Mouse (Mus musculus) liver, embryonic 13.5 days (tissue): ENCODE results near the gene Pkp4. TPM values are rescaled to one million over a fixed set of nuclear protein-coding genes. Genes with fewer than 3 reads are reported as not detected.

ENCODE experiments used
- ATAC-seq: fragments of 200-750 bp; cut with Nextera tagmentation; 2 replicates; pipeline ENCODE4 v1.8.0; 2017; ENCODE audit warnings: low read depth, mild to moderate bottlenecking, moderate number of reproducible peaks, moderate library complexity
- DNase-seq: peaks from one replicate; pipeline ENCODE4 v3.0.0; 2022
- H3K27ac ChIP-seq: fragments of 300-500 bp; sonication (generic); 2 replicates; pipeline ENCODE4 v1.5.1; 2015; ENCODE audit warnings: moderate library complexity, mild to moderate bottlenecking, inconsistent platforms
- H3K27me3 ChIP-seq: fragments of 300-500 bp; sonication (generic); 2 replicates; pipeline ENCODE4 v1.6.1; 2015; ENCODE audit warnings: mild to moderate bottlenecking, inconsistent platforms
- H3K36me3 ChIP-seq: fragments of 300-500 bp; sonication (generic); 2 replicates; pipeline ENCODE4 v1.6.1; 2015; ENCODE audit warnings: mild to moderate bottlenecking, inconsistent platforms
- H3K4me1 ChIP-seq: fragments of 300-500 bp; sonication (generic); replicated peaks from 2 replicates; pipeline ENCODE4 v1.6.1; 2015; ENCODE audit warnings: inconsistent platforms
- H3K4me2 ChIP-seq: fragments of 300-500 bp; sonication (generic); 2 replicates; pipeline ENCODE4 v1.6.1; 2015; ENCODE audit warnings: inconsistent platforms, mild to moderate bottlenecking, moderate library complexity
- H3K4me3 ChIP-seq: fragments of 300-500 bp; sonication (generic); replicated peaks from 2 replicates; pipeline ENCODE4 v1.5.1; 2015; ENCODE audit warnings: mild to moderate bottlenecking, inconsistent platforms
- H3K9ac ChIP-seq: fragments of 300-500 bp; sonication (generic); 2 replicates; pipeline ENCODE4 v1.6.1; 2015; ENCODE audit warnings: mild to moderate bottlenecking, inconsistent platforms
- H3K9me3 ChIP-seq: fragments of 300-500 bp; sonication (generic); replicated peaks from 2 replicates; pipeline ENCODE4 v1.6.1; 2016; ENCODE audit warnings: inconsistent platforms
- WGBS: fragments of 180-500 bp; shearing (Covaris S2); methylation state at CpG from one replicate; pipeline ENCODE4 v1.1.7; 2015; ENCODE audit not compliant: insufficient replicate concordance; 5-methylcytosine and 5-hydroxymethylcytosine counted together
- polyA plus RNA-seq: library from polyadenylated mRNA; unstranded; fragments of >200 nt; fragmentation: Nextera tagmentation; extraction: Ambion mirVana; gene quantifications from 2 replicates; pipeline ENCODE4 v1.2.1, GENCODE M21; 2015

Gene Pkp4
- polyA plus RNA-seq, 1 experiment from 2014 or later: 5.8 TPM

DNA sequence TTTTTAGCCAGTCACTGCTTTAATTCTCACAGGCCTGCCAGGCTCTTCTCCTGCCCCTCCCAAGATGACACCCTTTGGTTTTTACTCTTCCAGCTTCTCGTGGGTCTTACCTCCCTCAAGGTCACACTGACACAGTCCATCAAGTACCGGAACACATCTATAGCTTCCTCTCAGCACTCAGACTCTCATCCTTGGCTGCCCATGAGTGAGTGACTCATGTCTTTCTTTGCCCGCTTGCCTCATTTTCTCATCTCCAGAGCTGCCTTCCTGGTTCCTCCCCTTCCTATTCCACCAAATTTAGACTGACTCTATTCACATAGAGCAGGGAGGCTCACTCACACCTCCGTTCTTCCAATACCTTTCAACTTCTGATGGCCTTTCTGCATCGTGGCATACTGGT, 42.3 kb downstream of the Pkp4 start:
- DNase-seq (no peak), ATAC-seq (no peak)
- Histone ChIP-seq H3K9ac (no peak overlapping the region), H3K4me3 (no peak overlapping the region), H3K36me3 (no peaks in the 10 kb centered on the region), H3K4me2 (no peak overlapping the region), H3K9me3 (no peaks in the 10 kb centered on the region), H3K27ac (no peak overlapping the region), H3K27me3 (no peaks in the 10 kb centered on the region), H3K4me1 (peaks cover 14% of the 10 kb centered on the region; the same call in 1 of the 2 replicates)
- WGBS: 51% methylated on average over 5 of the region's 5 CpGs

DNA sequence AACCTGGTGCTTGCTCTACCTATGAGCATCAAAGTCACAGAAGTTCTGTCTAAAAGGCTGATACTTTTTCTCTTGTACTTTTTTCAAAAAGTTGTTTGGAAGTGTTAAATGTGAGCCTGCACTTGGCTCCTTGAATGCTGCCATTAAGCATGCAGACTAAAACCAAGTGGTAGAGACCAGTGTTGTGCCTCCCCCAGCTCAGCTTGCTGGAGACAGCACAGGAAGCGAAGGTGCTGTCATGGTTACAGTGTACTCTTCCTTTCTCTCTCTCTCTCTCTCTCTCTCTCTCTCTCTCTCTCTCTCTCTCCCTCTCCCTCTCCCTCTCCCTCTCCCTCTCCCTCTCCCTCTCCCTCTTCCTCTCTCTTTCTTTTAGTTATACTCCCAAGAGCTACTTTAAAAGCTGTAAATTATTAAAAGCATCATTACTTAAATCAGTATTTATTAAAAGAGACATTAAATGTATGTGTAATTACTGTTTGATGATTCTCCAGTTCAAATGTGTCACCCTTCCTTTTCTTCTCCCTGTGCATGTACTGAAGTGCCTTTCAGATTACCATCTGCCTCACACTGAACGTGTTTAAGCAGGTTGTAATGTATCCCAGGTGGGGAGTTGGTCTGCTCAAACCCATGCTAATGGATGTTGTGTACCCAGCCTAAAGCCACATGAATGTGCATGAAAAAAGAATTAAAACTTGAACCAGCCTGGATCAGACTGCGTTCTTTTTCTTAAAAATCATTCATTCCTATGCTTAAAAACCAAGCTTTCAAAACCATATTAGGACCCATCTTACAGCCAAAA, 43.2 kb downstream of the Pkp4 start:
- no peak for ATAC-seq
- H3K4me3 ChIP-seq: no peak overlapping the region
- no peaks in the 10 kb centered on the region for H3K36me3 ChIP-seq
- no peaks in the 10 kb centered on the region for H3K9me3 ChIP-seq
- 60% methylated on average over 3 of the region's 3 CpGs for WGBS
- no peak overlapping the region for H3K9ac ChIP-seq
- H3K27me3 ChIP-seq: no peaks in the 10 kb centered on the region
- DNase-seq: no peak
- peaks cover 18% of the 10 kb centered on the region for H3K4me1 ChIP-seq
- H3K27ac ChIP-seq: no peak overlapping the region
- H3K4me2 ChIP-seq: no peak overlapping the region

DNA sequence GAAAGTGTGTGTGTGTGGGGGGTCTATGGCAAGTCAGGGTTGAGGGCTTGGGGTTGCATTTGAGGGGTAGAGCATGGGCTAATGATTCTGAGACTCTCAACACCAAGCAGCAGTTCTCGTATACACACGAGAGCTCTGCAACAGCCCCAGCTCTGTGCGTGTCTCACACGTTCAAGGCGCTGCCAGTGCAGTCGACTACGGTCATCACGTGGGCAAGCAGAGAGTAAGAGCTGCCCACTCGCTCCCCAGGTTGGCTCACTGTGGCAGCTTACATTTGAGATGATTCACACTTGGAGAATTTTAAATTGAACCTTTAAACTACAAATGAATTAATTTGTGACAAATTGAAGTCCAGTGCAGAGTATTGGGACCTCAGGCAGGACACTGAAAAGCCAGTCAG, 44.4 kb downstream of the Pkp4 start:
- H3K4me3 ChIP-seq: no peak overlapping the region
- ATAC-seq: no peak
- WGBS: 83% methylated on average over 9 of the region's 9 CpGs

DNA sequence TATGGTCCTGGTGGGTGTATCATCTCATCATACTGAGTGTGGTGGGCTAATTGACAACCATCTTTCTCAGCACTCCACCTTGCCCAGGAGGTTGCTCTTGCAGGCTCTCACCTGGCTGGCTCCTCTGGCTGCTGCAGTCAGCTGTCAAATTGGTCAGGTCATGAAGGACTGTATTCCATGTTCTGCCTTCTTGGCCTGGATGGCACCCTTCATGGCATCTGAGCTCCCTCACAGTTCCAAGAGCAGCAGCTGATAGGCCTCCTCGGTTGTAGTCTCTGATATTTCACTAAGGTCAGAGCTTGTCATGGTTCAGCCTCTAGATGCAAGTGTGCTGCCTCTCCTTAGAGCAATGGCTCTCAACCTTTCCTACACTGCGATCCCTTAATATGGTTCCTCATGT, 45.5 kb downstream of the Pkp4 start:
- H3K27ac ChIP-seq: no peak overlapping the region
- H3K36me3 ChIP-seq: no peaks in the 10 kb centered on the region
- no peak overlapping the region for H3K9ac ChIP-seq
- no peaks in the 10 kb centered on the region for H3K9me3 ChIP-seq
- no peak overlapping the region for H3K4me2 ChIP-seq
- peaks cover 21% of the 10 kb centered on the region for H3K4me1 ChIP-seq
- no peak overlapping the region for H3K4me3 ChIP-seq
- no peak for ATAC-seq
- 72% methylated on average over 2 of the region's 2 CpGs for WGBS
- no peak for DNase-seq
- H3K27me3 ChIP-seq: no peaks in the 10 kb centered on the region

More for the DNA sequence above, 44.4 kb downstream of the Pkp4 start:
- Histone ChIP-seq H3K9me3 (no peaks in the 10 kb centered on the region), H3K27me3 (no peaks in the 10 kb centered on the region), H3K4me1 (peaks cover 18% of the 10 kb centered on the region), H3K9ac (no peak overlapping the region), H3K27ac (no peak overlapping the region), H3K4me2 (no peak overlapping the region), H3K36me3 (no peaks in the 10 kb centered on the region)
- DNase-seq: no peak

DNA sequence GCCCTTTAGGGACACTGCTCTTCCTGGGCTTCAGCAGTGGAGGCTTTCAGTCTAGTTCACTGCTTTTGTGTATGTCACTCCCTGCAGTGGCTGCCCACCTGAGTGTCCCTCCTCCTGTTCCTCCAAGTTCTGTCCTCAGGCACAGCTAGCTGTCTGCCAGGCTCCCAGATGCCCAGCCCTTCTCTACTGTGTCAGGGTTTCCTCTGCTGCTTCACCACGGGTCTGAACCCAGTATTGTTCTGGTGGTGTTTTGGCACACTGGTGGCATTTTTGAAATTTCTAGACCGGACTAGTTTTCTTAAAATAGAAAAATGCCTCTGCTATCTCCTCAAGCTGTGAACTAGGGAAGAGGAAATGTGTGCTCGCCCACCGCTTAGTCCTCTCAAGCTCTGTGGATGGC, 46.6 kb downstream of the Pkp4 start:
- no peak overlapping the region for H3K9ac ChIP-seq
- WGBS: 35% methylated on average over 4 of the region's 4 CpGs

DNA sequence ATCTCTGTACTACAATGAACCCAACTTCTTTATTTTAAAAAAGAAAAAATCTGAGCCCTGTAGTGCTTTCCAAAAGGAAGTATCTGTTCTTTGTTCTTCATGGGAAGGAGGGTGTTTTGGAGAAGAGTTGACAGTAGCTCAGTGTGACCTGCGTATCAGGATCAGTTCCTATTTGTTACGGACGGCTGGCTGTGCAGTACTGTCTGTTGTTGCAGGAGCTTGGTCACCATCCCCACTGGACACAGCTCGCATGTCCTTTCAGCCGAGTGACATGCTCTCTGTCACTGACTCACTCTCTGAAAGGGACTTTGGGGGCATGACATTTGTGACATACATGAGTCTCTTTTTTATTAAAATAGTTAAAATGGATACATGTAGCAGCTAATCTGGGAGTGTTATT, 47.1 kb downstream of the Pkp4 start:
- 70% methylated on average over 5 of the region's 5 CpGs for WGBS
- Histone ChIP-seq H3K4me1 (peaks cover 23% of the 10 kb centered on the region), H3K27me3 (no peaks in the 10 kb centered on the region), H3K27ac (no peak overlapping the region), H3K9ac (no peak overlapping the region), H3K9me3 (no peaks in the 10 kb centered on the region), H3K4me3 (no peak overlapping the region), H3K36me3 (no peaks in the 10 kb centered on the region), H3K4me2 (no peak overlapping the region)
- DNase-seq: no peak
- no peak for ATAC-seq

More for the DNA sequence above, 46.6 kb downstream of the Pkp4 start:
- no peaks in the 10 kb centered on the region for H3K36me3 ChIP-seq
- no peak for DNase-seq
- H3K27ac ChIP-seq: no peak overlapping the region
- H3K4me1 ChIP-seq: peaks cover 23% of the 10 kb centered on the region
- H3K9me3 ChIP-seq: no peaks in the 10 kb centered on the region
- H3K4me3 ChIP-seq: no peak overlapping the region
- ATAC-seq: no peak
- no peak overlapping the region for H3K4me2 ChIP-seq
- H3K27me3 ChIP-seq: no peaks in the 10 kb centered on the region

DNA sequence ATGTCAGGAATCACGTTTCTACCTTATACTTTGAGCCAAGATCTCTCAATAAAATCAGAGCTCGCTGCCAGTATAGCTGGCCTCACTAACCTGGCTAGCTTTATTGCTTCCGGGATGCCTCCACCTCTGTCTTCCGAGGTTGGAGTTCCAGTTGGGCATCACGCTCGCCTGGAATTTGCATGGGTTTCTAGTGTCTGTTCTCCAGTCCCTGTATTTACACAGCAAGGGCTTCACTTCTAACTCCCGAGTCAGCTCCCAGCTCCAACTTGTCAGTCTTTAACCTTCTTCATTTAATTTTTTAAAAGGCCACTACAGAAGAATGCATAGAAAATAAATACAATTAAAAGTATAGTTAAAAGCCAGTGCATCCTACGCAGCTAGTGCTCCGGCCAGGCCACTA, 47.6 kb downstream of the Pkp4 start:
- Histone ChIP-seq H3K4me3 (no peak overlapping the region), H3K4me2 (no peak overlapping the region), H3K9me3 (no peaks in the 10 kb centered on the region), H3K27me3 (no peaks in the 10 kb centered on the region), H3K9ac (no peak overlapping the region), H3K4me1 (peaks cover 19% of the 10 kb centered on the region), H3K36me3 (no peaks in the 10 kb centered on the region), H3K27ac (no peak overlapping the region)
- WGBS: 71% methylated on average over 9 of the region's 9 CpGs
- ATAC-seq: no peak
- DNase-seq: no peak

DNA sequence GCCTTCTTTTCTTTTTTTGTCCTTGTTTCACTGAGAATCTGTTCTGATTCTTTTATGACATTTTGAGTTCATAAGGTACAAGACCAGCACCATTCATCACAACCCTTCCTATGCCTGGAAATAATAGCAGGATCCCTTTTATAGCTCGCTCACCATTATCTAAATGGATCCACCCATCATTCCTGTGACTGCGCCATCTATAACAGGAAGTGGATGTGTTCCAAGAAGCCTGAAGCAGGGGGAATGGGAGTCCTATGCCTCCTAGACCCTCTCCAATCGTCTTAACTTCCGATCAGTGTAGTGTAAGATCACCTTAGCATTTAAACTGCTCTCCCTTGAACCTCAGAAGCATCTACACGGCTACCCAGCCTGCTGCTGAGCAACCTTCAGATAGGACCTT, 50.4 kb downstream of the Pkp4 start:
- H3K9ac ChIP-seq: no peak overlapping the region
- no peak overlapping the region for H3K27ac ChIP-seq
- no peaks in the 10 kb centered on the region for H3K9me3 ChIP-seq
- no peaks in the 10 kb centered on the region for H3K27me3 ChIP-seq
- peaks cover 16% of the 10 kb centered on the region for H3K4me1 ChIP-seq
- H3K4me2 ChIP-seq: no peak overlapping the region
- DNase-seq (no peak), ATAC-seq (no peak)
- H3K36me3 ChIP-seq: no peaks in the 10 kb centered on the region
- 70% methylated on average over 5 of the region's 5 CpGs for WGBS
- no peak overlapping the region for H3K4me3 ChIP-seq

DNA sequence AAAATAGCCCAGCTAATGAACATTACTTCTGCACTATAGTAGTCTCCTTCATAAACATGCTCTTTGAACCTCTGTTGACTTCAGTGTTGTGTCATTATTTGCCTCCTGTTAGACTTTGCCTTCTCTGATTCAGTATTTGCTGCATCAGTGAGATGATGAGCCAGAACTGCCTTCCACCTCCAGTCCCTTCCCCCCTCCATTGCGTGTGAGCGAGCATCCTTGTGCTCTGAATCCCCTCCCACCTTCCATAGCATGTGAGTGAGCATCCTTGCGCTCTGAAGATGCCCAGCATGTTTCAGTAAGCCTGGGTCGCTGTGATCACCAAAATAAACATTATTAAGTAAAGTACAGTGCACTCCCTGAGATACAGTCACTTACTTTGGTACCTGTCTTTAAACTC, 51.8 kb downstream of the Pkp4 start:
- Histone ChIP-seq H3K27me3 (no peaks in the 10 kb centered on the region), H3K4me1 (peaks cover 9% of the 10 kb centered on the region), H3K9me3 (no peaks in the 10 kb centered on the region), H3K9ac (no peak overlapping the region), H3K36me3 (no peaks in the 10 kb centered on the region), H3K4me2 (no peak overlapping the region), H3K27ac (no peak overlapping the region), H3K4me3 (no peak overlapping the region)
- DNase-seq: no peak
- 66% methylated on average over 4 of the region's 4 CpGs for WGBS
- 0 out of 2 replicates have a peak, but pooled peaks have one; percentile 50 for ATAC-seq

DNA sequence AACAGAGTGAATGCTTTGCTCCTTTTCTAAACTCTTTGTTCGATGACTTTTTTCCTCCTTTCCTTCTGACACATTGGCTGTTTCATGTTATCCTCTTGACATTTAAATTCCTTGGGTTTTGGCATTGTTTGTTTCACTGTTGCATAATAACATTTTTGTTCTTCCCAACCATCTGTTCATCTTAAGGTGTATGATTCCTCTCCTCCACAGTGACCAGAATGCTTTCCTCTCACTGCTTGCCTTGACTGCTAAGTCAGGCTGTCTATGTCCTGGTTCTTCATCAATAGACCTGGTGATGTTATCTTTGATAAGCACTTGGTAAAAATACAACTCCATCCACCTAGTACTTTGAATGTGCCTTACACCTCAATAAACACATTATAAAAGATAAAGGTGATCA, 52.2 kb downstream of the Pkp4 start:
- peaks cover 9% of the 10 kb centered on the region; the same call in 1 of the 2 replicates for H3K4me1 ChIP-seq
- no peak for ATAC-seq
- H3K4me3 ChIP-seq: no peak overlapping the region
- no peaks in the 10 kb centered on the region for H3K36me3 ChIP-seq
- no peak for DNase-seq
- H3K4me2 ChIP-seq: no peak overlapping the region
- H3K27ac ChIP-seq: no peak overlapping the region
- H3K9me3 ChIP-seq: no peaks in the 10 kb centered on the region
- no peak overlapping the region for H3K9ac ChIP-seq
- H3K27me3 ChIP-seq: no peaks in the 10 kb centered on the region
- WGBS: 88% methylated on average over 1 of the region's 1 CpGs

DNA sequence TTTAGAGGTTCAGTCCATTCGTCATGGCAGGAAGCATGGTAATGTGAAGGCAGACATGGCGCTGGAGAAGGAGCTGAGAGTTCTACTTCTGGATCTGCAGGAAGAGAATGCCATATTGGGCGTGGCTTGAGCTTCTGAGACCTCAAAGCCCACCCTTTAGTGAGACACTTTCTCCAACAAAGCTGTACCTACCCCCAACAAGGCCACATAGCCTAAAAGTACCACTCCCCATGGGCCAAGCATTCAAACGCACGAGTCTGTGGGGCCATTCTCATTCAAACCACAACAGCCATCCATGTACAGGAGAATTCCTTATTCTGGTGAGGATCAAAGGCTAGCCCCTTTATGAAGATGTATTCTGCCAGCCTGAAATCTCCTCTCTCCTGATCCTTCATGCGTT, 57.3 kb downstream of the Pkp4 start:
- Histone ChIP-seq H3K9ac (no peak overlapping the region), H3K4me1 (peaks cover 5% of the 10 kb centered on the region; the same call in 1 of the 2 replicates), H3K36me3 (no peaks in the 10 kb centered on the region), H3K27me3 (no peaks in the 10 kb centered on the region), H3K27ac (no peak overlapping the region), H3K9me3 (no peaks in the 10 kb centered on the region), H3K4me2 (no peak overlapping the region), H3K4me3 (no peak overlapping the region)
- DNase-seq: no peak
- 79% methylated on average over 6 of the region's 6 CpGs for WGBS
- no peak for ATAC-seq
